In genomic region chr15:102240607-102241006, GRCm38 (mm10) we compare ENCODE assay signal across 13 mouse cellular contexts. TPM values are rescaled to one million over a fixed set of nuclear protein-coding genes. Genes with fewer than 3 reads are reported as not detected.
DNase-seq lines count a peak whose midpoint lies in the region; ATAC-seq and TF ChIP-seq lines count a peak whose summit lies in the region.
"Had no signal": no experiment of that assay in that cellular context is flagged by ENCODE, and none has a peak within 500 bp of the region (broad histone marks: within the 10 kb centered on the region; RNA-seq: fewer than 3 reads in every experiment).

No protein-coding gene starts in this region.

- no peak for TF ChIP-seq POLR2A in liver, adult 2 months (IDR thresholded peaks at IDR 0.05; ENCODE audit: extremely low read depth, insufficient read depth, low read length)

- ATAC-seq in heart, postnatal 0 days (ENCODE audit: insufficient read depth, low read depth), result peak; percentile 49
- ATAC-seq: intestine, postnatal 0 days; Patski had no signal

- no peak overlapping the region for H3K4me2 ChIP-seq in heart, postnatal 0 days (ENCODE audit: low read depth, low read length)

- intact Hi-C loops in left cerebral cortex, postnatal 36 days (cut with DNase I), result no loop called here

- H3K9me3 ChIP-seq in heart, postnatal 0 days (replicated peaks; ENCODE audit: control insufficient read depth, low read length), result no peaks in the 10 kb centered on the region

- H3K27me3 ChIP-seq in heart, postnatal 0 days (ENCODE audit: control insufficient read depth, insufficient read depth, low read length), result no peaks in the 10 kb centered on the region
- H3K27me3 ChIP-seq in liver, adult 2 months (ENCODE audit: control insufficient read depth, insufficient read depth, low read length), result no peaks in the 10 kb centered on the region
- H3K27me3 ChIP-seq: Patski had no signal

- DNase-seq in thymus, postnatal 4 days, result peak; percentile 8
- DNase-seq in thymus, postnatal 14 days, result no peak
- DNase-seq in heart, postnatal 0 days (ENCODE audit: low spot score), result peak; percentile 49
- DNase-seq in liver, adult 2 months (ENCODE audit: extremely low read depth, low read depth, low spot score), result no peak
- DNase-seq in spleen, postnatal 14 days (ENCODE audit: low spot score in 2 of 2), result no peak
- no peak for DNase-seq in left cerebral cortex, postnatal 36 days (ENCODE audit: low spot score in 2 of 2)
- DNase-seq in cerebellum, postnatal 14 days, result no peak
- no peak for DNase-seq in retina, postnatal 1 day

- H3K4me1 ChIP-seq in heart, postnatal 0 days (ENCODE audit: control insufficient read depth, insufficient read depth), result peaks cover 2% of the 10 kb centered on the region; the same call in 1 of the 2 replicates
- peaks cover 7% of the 10 kb centered on the region; the same call in 1 of the 2 replicates for H3K4me1 ChIP-seq in liver, adult 2 months (ENCODE audit: control insufficient read depth, insufficient read depth, low read length)

- TF ChIP-seq CTCF in heart, postnatal 0 days (IDR thresholded peaks at IDR 0.05; ENCODE audit: low read depth), result no peak
- no peak for TF ChIP-seq CTCF in liver, adult 2 months (IDR thresholded peaks at IDR 0.05; ENCODE audit: low read depth, low read length)

- H3K36me3 ChIP-seq in heart, postnatal 0 days (replicated peaks; ENCODE audit: control insufficient read depth, insufficient read depth, low read length), result no peaks in the 10 kb centered on the region
- H3K36me3 ChIP-seq in liver, adult 2 months (ENCODE audit: control insufficient read depth, insufficient read depth, low read length), result no peaks in the 10 kb centered on the region; the same call in 1 of the 2 replicates

- no peak overlapping the region for H3K4me3 ChIP-seq in heart, postnatal 0 days (ENCODE audit: low read depth, low read length)
- H3K4me3 ChIP-seq in liver, adult 2 months (ENCODE audit: insufficient read depth, low read depth, low read length), result no peak overlapping the region

- no peak overlapping the region for H3K9ac ChIP-seq in heart, postnatal 0 days (replicated peaks; ENCODE audit: low read depth, low read length)
- peak overlapping the region; percentile 37; the same call in 1 of the 2 replicates for H3K9ac ChIP-seq in liver, adult 2 months (ENCODE audit: low read depth, low read length)

- 51% methylated on average over 4 of the region's 4 CpGs for WGBS in heart, postnatal 0 days
- 75% methylated on average over 4 of the region's 4 CpGs for WGBS in liver, adult 2 months

- H3K27ac ChIP-seq in heart, postnatal 0 days (ENCODE audit: low read depth), result peak overlapping the region; percentile 60
- H3K27ac ChIP-seq in liver, adult 2 months (replicated peaks; ENCODE audit: insufficient read depth, low read depth, low read length), result peak overlapping the region; percentile 60

- no peaks in the 10 kb centered on the region for H3K79me2 ChIP-seq in liver, adult 2 months (ENCODE audit: control insufficient read depth, insufficient read depth, low read length)

- 0 out of 2 replicates have a peak, but pooled peaks have one; percentile 58 for TF ChIP-seq EP300 in heart, postnatal 0 days (IDR thresholded peaks at IDR 0.05; ENCODE audit: low read depth)

RNA-seq across cellular contexts. Expression of gene Itgb7, which starts 8.9 kb away (rescaled TPM):
- 0.23 and 1.1 TPM in 2 replicates for total RNA-seq in heart, postnatal 0 days (2014; rRNA removed; ENCODE audit: low replicate concordance)
- polyA plus RNA-seq in heart, postnatal 0 days (2015; fragmentation: Nextera tagmentation; extraction: Ambion mirVana), result 0.79 and 0.92 TPM in 2 replicates
- 1.3 and 2.2 TPM in 2 replicates for total RNA-seq in liver, adult 2 months (2014; rRNA removed)
- polyA plus RNA-seq in liver, adult 2 months (2012; rRNA removed), result 1.7 and 1.8 TPM in 2 replicates
- 1 to 10 TPM; 1.1 to 1.5 TPM for total RNA-seq in left cerebral cortex, postnatal 36 days (2021)

RNA-seq across cellular contexts. Expression of gene Rarg, which starts 16.7 kb away (rescaled TPM):
- 8.9 and 9.7 TPM in 2 replicates for total RNA-seq in heart, postnatal 0 days (2014; rRNA removed; ENCODE audit: low replicate concordance)
- 5.4 and 6.0 TPM in 2 replicates for polyA plus RNA-seq in heart, postnatal 0 days (2015; fragmentation: Nextera tagmentation; extraction: Ambion mirVana)
- 1.5 and 2.0 TPM in 2 replicates for total RNA-seq in liver, adult 2 months (2014; rRNA removed)
- 5.3 and 6.0 TPM in 2 replicates for polyA plus RNA-seq in liver, adult 2 months (2012; rRNA removed)
- total RNA-seq in left cerebral cortex, postnatal 36 days (2021), result 10 to 100 TPM; 13.1 to 13.9 TPM

RNA-seq across cellular contexts. Expression of gene Gm9918, which starts 29.8 kb away (rescaled TPM):
- total RNA-seq in heart, postnatal 0 days (2014; rRNA removed; ENCODE audit: low replicate concordance), result not detected in 2 replicates
- not detected in 2 replicates for polyA plus RNA-seq in heart, postnatal 0 days (2015; fragmentation: Nextera tagmentation; extraction: Ambion mirVana)
- not detected in 2 replicates for total RNA-seq in liver, adult 2 months (2014; rRNA removed)
- 0.05 TPM in 1 of 2 replicates, not detected in the other for polyA plus RNA-seq in liver, adult 2 months (2012; rRNA removed)
- total RNA-seq in left cerebral cortex, postnatal 36 days (2021), result not detected
- total RNA-seq: gastrocnemius, adult 8-10 months had no signal
- polyA plus RNA-seq: intestine, postnatal 0 days; neural tube, embryonic 14.5 days; spleen, adult 2 months had no signal

RNA-seq across cellular contexts. Expression of gene Csad, which starts 36.1 kb away (rescaled TPM):
- total RNA-seq in heart, postnatal 0 days (2014; rRNA removed; ENCODE audit: low replicate concordance), result 43.9 and 64.7 TPM in 2 replicates
- polyA plus RNA-seq in heart, postnatal 0 days (2015; fragmentation: Nextera tagmentation; extraction: Ambion mirVana), result 27.7 and 33.1 TPM in 2 replicates
- total RNA-seq in liver, adult 2 months (2014; rRNA removed), result 47.6 and 449 TPM in 2 replicates
- 107 and 123 TPM in 2 replicates for polyA plus RNA-seq in liver, adult 2 months (2012; rRNA removed)
- total RNA-seq in left cerebral cortex, postnatal 36 days (2021), result 10 to 100 TPM; 23.9 to 29.4 TPM

RNA-seq across cellular contexts. Expression of gene Zfp740, which starts 37.6 kb away (rescaled TPM):
- 31.1 and 38.4 TPM in 2 replicates for total RNA-seq in heart, postnatal 0 days (2014; rRNA removed; ENCODE audit: low replicate concordance)
- 17.7 and 18.8 TPM in 2 replicates for polyA plus RNA-seq in heart, postnatal 0 days (2015; fragmentation: Nextera tagmentation; extraction: Ambion mirVana)
- total RNA-seq in liver, adult 2 months (2014; rRNA removed), result 15.6 and 21.0 TPM in 2 replicates
- 8.1 and 9.4 TPM in 2 replicates for polyA plus RNA-seq in liver, adult 2 months (2012; rRNA removed)
- 10 to 100 TPM; 61.0 to 64.0 TPM for total RNA-seq in left cerebral cortex, postnatal 36 days (2021)

Comparison
In these comparisons a context has a peak if more than half of its experiments do, and no peak if none do; other contexts are left out.
1. DNase-seq: peak in thymus, postnatal 4 days (single experiment) and heart, postnatal 0 days (single experiment); none in thymus, postnatal 14 days (single experiment), liver, adult 2 months (single experiment), spleen, postnatal 14 days (0 of 2), left cerebral cortex, postnatal 36 days (0 of 2), cerebellum, postnatal 14 days (0 of 2) and retina, postnatal 1 day (single experiment).